Mouse (Mus musculus) forebrain, embryonic 11.5 days (tissue): ENCODE measurements at regions not wholly inside any gene's neighbourhood (a gene's known extent, or its start where the extent isn't known, plus 50 kb on each side); places are given as distances from the start of the nearest gene placed in this dataset.
A peak's percentile ranks its signal among the peaks of the same experiment; 100 is the strongest.

Experiments used
- ATAC-seq: fragments of 200-750 bp; cut with Nextera tagmentation; replicated peaks from 2 replicates; pipeline ENCODE4 v1.8.0; 2017; ENCODE audit warnings: moderate TSS enrichment; ENCODE audit not compliant: low FRiP score
- DNase-seq: peaks from one replicate; pipeline ENCODE4 v3.0.0-alpha.2; 2017; ENCODE audit warnings: low spot score
- H3K27ac ChIP-seq: fragments of 300-500 bp; sonication (generic); 2 replicates; pipeline ENCODE4 v1.5.1; 2014; ENCODE audit warnings: low read depth, low read length
- H3K27me3 ChIP-seq: fragments of 300-500 bp; sonication (generic); 2 replicates; pipeline ENCODE4 v1.6.1; 2014; ENCODE audit warnings: mild to moderate bottlenecking, low read length, mixed read lengths; ENCODE audit not compliant: control insufficient read depth, insufficient read depth
- H3K36me3 ChIP-seq: fragments of 300-500 bp; sonication (generic); 2 replicates; pipeline ENCODE4 v1.6.1; 2014; ENCODE audit warnings: mild to moderate bottlenecking, low read length, moderate library complexity, mixed read lengths; ENCODE audit not compliant: control insufficient read depth, insufficient read depth
- H3K4me1 ChIP-seq: fragments of 300-500 bp; sonication (generic); replicated peaks from 2 replicates; pipeline ENCODE4 v1.6.1; 2014; ENCODE audit warnings: low read length, mixed read lengths; ENCODE audit not compliant: control insufficient read depth, insufficient read depth
- H3K4me2 ChIP-seq: fragments of 300-500 bp; sonication (generic); 2 replicates; pipeline ENCODE4 v1.6.1; 2014; ENCODE audit warnings: low read depth, mild to moderate bottlenecking, low read length, moderate library complexity, mixed read lengths; ENCODE audit not compliant: severe bottlenecking
- H3K4me3 ChIP-seq: fragments of 300-500 bp; sonication (generic); 2 replicates; pipeline ENCODE4 v1.5.1; 2014; ENCODE audit warnings: low read depth, low read length
- H3K9ac ChIP-seq: fragments of 300-500 bp; sonication (generic); 2 replicates; pipeline ENCODE4 v1.6.1; 2014; ENCODE audit warnings: low read length
- H3K9me3 ChIP-seq: fragments of 300-500 bp; sonication (generic); 2 replicates; pipeline ENCODE4 v1.6.1; 2016; ENCODE audit warnings: low read length, mixed read lengths; ENCODE audit not compliant: control insufficient read depth
- WGBS: fragments of 180-500 bp; shearing (Covaris S2); extraction: QIAGEN DNeasy Blood & Tissue Kit; methylation state at CpG from one replicate; pipeline ENCODE4 v1.1.7; 2014; 5-methylcytosine and 5-hydroxymethylcytosine counted together

- Histone ChIP-seq H3K27ac (no peak overlapping the region), H3K4me3 (no peak overlapping the region), H3K9me3 (no peaks in the 10 kb centered on the region; the same call in 1 of the 2 replicates), H3K27me3 (peaks cover 12% of the 10 kb centered on the region; the same call in 1 of the 2 replicates), H3K9ac (no peak overlapping the region), H3K4me1 (no peaks in the 10 kb centered on the region), H3K36me3 (no peaks in the 10 kb centered on the region), H3K4me2 (no peak overlapping the region)
- ATAC-seq (no peak), DNase-seq (no peak)
- 38% methylated on average over 10 of the region's 10 CpGs for WGBS
Observed at GRCm38 (mm10) chr3:121886309-121886708, 66.0 kb upstream of the Arhgap29 start.

DNA sequence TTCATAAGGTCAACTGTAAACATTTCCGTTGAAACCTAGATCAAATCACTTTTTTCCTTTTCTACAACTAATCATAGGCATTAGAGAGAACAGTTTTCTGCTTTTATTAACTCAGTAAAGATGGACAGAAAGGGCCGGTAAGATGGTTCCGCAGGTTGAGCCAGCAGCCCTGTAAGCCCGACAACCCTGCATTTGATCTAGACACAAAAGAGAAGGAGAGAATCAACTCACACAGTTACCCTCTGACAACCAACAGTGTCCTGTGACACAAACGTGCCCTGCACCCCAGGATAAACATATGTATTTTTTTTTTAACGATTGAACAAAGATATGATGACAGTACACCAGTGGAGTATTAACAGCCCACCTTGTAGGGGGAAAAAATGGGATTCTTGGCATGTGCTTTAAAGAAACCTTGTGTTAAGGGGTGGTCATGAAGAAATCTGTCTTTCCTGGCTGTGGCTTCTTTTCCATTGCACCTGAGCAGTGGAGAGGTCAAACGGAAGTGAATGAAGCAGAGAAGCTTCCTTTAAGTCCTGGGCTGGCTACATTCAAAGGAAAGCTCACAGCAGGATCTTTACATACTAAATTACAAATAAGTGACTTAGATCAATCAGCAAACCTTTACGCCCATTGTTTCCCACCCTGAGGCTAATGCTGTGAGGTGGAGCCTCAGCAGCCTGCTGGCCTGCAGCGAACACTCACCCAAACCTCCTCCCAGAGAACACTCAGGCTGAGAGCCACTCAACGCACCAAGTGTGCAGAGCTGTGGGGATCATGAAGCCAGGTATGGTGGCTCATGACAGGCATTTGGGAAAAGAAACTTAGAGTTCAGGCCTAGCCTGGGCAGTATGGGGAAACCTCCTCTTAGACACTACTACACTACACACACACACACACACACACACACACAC is 66.8 kb upstream of the Arhgap29 start:
- H3K4me2 ChIP-seq, result no peak overlapping the region

DNA sequence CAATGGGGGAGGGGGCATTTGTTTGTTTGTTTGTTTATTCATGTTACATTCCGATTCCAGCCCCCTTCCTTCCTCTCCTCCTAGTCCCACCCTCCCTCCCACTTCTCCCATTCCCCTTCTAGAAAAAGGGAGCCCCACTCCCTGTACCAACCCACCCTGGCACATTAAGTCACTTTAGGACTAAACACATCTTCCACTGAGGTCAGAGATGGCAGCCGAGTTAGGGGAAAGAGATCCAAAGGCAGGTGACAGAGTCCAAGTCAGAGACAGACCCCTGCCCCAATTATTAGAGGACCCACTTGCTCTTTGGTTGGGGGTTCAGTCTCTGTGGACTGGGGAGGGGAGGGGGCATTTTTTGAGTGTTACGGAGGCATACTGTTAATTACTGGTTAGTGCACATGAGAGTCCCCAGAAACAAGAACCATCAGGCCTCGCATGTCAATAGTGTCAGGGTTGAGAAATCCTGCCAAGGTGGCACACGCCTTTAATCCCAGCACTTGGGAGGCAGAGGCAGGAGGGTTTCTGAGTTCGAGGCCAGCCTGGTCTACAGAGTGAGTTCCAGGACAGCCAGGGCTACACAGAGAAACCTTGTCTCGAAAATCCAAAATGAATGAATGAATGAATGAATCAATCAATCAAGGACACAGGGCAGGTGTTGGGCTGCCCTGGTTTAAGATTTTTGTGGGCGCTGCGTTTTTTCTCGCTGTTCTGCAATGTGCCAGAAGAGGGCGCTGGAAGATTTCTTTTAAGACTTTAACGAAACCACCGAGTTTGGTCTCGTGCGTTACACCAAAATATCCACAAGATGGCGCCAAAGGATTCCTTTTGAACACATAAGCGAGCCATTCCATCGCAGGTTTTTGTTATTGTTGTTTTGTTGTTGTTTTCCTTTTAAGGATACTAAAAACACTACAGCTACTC is 67.8 kb upstream of the Arhgap29 start:
- no peak overlapping the region for H3K4me3 ChIP-seq
- peak; percentile 69 for ATAC-seq
- H3K36me3 ChIP-seq, result no peaks in the 10 kb centered on the region
- peak; percentile 91 for DNase-seq
- H3K4me2 ChIP-seq, result no peak overlapping the region
- 24% methylated on average over 18 of the region's 18 CpGs for WGBS
- no peaks in the 10 kb centered on the region; the same call in 1 of the 2 replicates for H3K9me3 ChIP-seq
- H3K4me1 ChIP-seq, result no peaks in the 10 kb centered on the region
- H3K27me3 ChIP-seq, result peaks cover 12% of the 10 kb centered on the region; the same call in 1 of the 2 replicates
- no peak overlapping the region for H3K27ac ChIP-seq
- no peak overlapping the region for H3K9ac ChIP-seq

More for the DNA sequence above, 66.8 kb upstream of the Arhgap29 start:
- DNase-seq (peak; percentile 50), ATAC-seq (peak; percentile 15; the same call in 1 of the 2 replicates)
- no peaks in the 10 kb centered on the region for H3K4me1 ChIP-seq
- no peak overlapping the region for H3K4me3 ChIP-seq
- no peaks in the 10 kb centered on the region for H3K36me3 ChIP-seq
- WGBS, result 11% methylated on average over 10 of the region's 10 CpGs
- H3K27ac ChIP-seq, result no peak overlapping the region
- H3K9ac ChIP-seq, result no peak overlapping the region
- H3K27me3 ChIP-seq, result peaks cover 12% of the 10 kb centered on the region; the same call in 1 of the 2 replicates
- H3K9me3 ChIP-seq, result no peaks in the 10 kb centered on the region; the same call in 1 of the 2 replicates

DNA sequence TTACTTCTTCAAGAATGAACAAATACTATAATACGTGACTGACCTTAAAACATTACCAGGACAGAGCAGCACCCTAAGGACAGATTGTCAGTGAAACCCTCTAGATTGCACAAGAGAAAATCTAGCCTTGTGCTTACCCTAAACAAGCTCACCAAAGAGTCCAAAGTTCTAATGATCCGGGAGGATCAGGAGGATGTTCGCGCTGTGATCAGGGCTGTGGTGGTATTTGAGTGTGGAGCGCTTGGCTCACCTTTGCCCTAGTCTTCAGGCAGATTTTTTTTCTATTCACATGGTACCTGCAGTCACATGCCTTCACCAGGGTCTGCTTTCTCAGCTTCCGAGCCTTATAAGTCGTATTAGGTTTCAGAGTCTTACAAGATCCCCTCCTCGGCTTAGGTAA is 65.3 kb upstream of the Abcd3 start:
- no peak overlapping the region for H3K4me2 ChIP-seq
- 89% methylated on average over 8 of the region's 8 CpGs for WGBS
- no peaks in the 10 kb centered on the region for H3K9me3 ChIP-seq
- ATAC-seq (no peak), DNase-seq (no peak)
- no peak overlapping the region for H3K4me3 ChIP-seq
- H3K36me3 ChIP-seq, result no peaks in the 10 kb centered on the region
- no peaks in the 10 kb centered on the region for H3K4me1 ChIP-seq
- H3K27ac ChIP-seq, result no peak overlapping the region
- H3K9ac ChIP-seq, result no peak overlapping the region
- H3K27me3 ChIP-seq, result no peaks in the 10 kb centered on the region; the same call in 1 of the 2 replicates

DNA sequence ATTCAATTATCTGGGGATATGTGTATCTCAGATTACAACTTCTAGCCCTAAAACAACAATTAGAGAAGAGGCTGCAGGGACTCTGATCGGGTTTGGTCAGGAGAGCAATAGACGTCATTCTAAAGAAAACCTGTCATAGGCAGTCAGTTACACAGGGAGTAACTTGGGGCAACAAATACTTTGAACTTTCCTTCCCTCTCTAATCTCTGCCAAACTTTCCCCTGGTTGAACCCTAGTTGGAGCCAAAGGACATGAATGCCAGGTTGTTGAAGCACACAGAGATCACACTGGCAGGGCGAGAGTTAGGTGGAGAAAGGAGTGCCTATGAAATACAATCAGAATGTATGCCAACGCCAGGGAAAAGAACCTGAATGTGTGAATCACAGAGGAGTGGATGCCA is 60.0 kb upstream of the Abcd3 start:
- Histone ChIP-seq H3K27ac (no peak overlapping the region), H3K4me1 (no peaks in the 10 kb centered on the region), H3K36me3 (no peaks in the 10 kb centered on the region), H3K9me3 (no peaks in the 10 kb centered on the region), H3K27me3 (no peaks in the 10 kb centered on the region), H3K9ac (no peak overlapping the region), H3K4me2 (no peak overlapping the region), H3K4me3 (no peak overlapping the region)
- 83% methylated on average over 4 of the region's 4 CpGs for WGBS
- ATAC-seq (no peak), DNase-seq (no peak)

- no peaks in the 10 kb centered on the region for H3K9me3 ChIP-seq
- H3K27me3 ChIP-seq, result no peaks in the 10 kb centered on the region
- no peaks in the 10 kb centered on the region for H3K4me1 ChIP-seq
- no peak for ATAC-seq
- H3K4me3 ChIP-seq, result no peak overlapping the region
- DNase-seq, result no peak
- H3K9ac ChIP-seq, result no peak overlapping the region
- H3K4me2 ChIP-seq, result no peak overlapping the region
- 93% methylated on average over 1 of the region's 1 CpGs for WGBS
- no peaks in the 10 kb centered on the region for H3K36me3 ChIP-seq
- no peak overlapping the region for H3K27ac ChIP-seq
Observed at GRCm38 (mm10) chr3:121874576-121874975, 59.5 kb upstream of the Abcd3 start.

DNA sequence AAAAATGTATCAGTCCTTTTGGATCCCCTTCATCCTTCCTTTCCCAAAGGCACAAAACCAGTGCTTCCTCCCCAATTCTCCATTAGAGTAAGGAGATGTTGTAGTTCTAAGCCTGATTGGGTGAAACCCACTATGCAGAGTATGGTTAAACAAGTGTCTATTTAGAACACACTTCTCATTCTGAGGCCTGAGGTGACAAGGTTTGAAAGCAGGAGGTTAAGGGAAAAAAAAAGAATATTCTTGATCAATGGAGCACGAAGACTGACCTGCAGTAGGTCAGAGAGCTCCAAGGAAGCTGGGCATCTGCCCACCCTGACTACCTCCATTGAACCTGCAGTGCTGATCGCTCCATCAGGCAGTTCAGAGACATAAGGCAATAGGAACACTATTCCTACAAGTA is 58.5 kb upstream of the Abcd3 start:
- no peaks in the 10 kb centered on the region for H3K4me1 ChIP-seq
- no peak overlapping the region for H3K4me3 ChIP-seq
- 79% methylated on average over 2 of the region's 2 CpGs for WGBS
- no peaks in the 10 kb centered on the region for H3K9me3 ChIP-seq
- ATAC-seq, result no peak
- no peak for DNase-seq
- no peak overlapping the region for H3K9ac ChIP-seq
- H3K4me2 ChIP-seq, result no peak overlapping the region
- no peaks in the 10 kb centered on the region for H3K27me3 ChIP-seq
- no peaks in the 10 kb centered on the region for H3K36me3 ChIP-seq
- H3K27ac ChIP-seq, result no peak overlapping the region

DNA sequence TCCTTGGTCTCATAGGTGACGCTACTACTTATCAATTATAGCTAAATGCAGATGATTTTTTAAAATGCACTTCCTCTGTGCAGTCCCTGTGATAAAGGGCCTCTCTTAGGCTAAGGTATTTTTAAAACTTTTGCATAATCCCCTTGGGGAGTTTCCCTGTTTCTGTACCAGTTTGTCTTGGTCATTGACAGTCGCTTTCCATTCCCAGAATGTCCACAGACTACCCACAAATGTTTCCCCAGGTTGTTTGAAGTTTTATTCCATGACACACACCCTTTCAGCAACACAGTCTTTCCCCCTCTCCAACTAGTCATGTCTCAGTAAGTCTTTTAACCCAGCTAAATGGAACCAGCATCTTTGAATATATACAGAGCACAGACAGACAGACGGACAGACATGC is 57.6 kb upstream of the Abcd3 start:
- Histone ChIP-seq H3K27me3 (no peaks in the 10 kb centered on the region), H3K9me3 (no peaks in the 10 kb centered on the region), H3K4me3 (no peak overlapping the region), H3K4me1 (no peaks in the 10 kb centered on the region), H3K4me2 (no peak overlapping the region), H3K27ac (no peak overlapping the region), H3K9ac (no peak overlapping the region), H3K36me3 (no peaks in the 10 kb centered on the region)
- DNase-seq, result no peak
- no peak for ATAC-seq
- 91% methylated on average over 3 of the region's 3 CpGs for WGBS
